Mouse (Mus musculus) neural tube, embryonic 11.5 days (tissue): Measurements from ENCODE around the gene Selenom. TPM values are rescaled to one million over a fixed set of nuclear protein-coding genes. Genes with fewer than 3 reads are reported as not detected.

Experiments
- ATAC-seq: fragments of 200-750 bp; cut with Nextera tagmentation; 2 replicates; pipeline ENCODE4 v1.8.0; 2017; ENCODE audit warnings: moderate number of reproducible peaks, mild to moderate bottlenecking, moderate TSS enrichment, moderate library complexity; ENCODE audit not compliant: insufficient read depth, low FRiP score, low TSS enrichment
- DNase-seq: peaks from one replicate; pipeline ENCODE4 v3.0.0-alpha.2; 2015; ENCODE audit warnings: low spot score
- H3K27ac ChIP-seq: fragments of 300-500 bp; sonication (generic); 2 replicates; pipeline ENCODE4 v1.5.1; 2014; ENCODE audit warnings: low read depth, mild to moderate bottlenecking, low read length
- H3K27me3 ChIP-seq: fragments of 300-500 bp; sonication (generic); 2 replicates; pipeline ENCODE4 v1.6.1; 2014; ENCODE audit warnings: mild to moderate bottlenecking, low read length, mixed read lengths; ENCODE audit not compliant: control insufficient read depth, insufficient read depth
- H3K36me3 ChIP-seq: fragments of 300-500 bp; sonication (generic); 2 replicates; pipeline ENCODE4 v1.6.1; 2014; ENCODE audit warnings: mild to moderate bottlenecking, low read length, moderate library complexity, mixed read lengths; ENCODE audit not compliant: control insufficient read depth, insufficient read depth
- H3K4me1 ChIP-seq: fragments of 300-500 bp; sonication (generic); 2 replicates; pipeline ENCODE4 v1.6.1; 2014; ENCODE audit warnings: low read length, mixed read lengths; ENCODE audit not compliant: control insufficient read depth, insufficient read depth
- H3K4me2 ChIP-seq: fragments of 300-500 bp; sonication (generic); 2 replicates; pipeline ENCODE4 v1.6.1; 2014; ENCODE audit warnings: low read depth, mild to moderate bottlenecking, moderate library complexity
- H3K4me3 ChIP-seq: fragments of 300-500 bp; sonication (generic); 2 replicates; pipeline ENCODE4 v1.5.1; 2014; ENCODE audit warnings: low read depth, low read length
- H3K9ac ChIP-seq: fragments of 300-500 bp; sonication (generic); 2 replicates; pipeline ENCODE4 v1.6.1; 2014; ENCODE audit warnings: mild to moderate bottlenecking, low read length
- H3K9me3 ChIP-seq: fragments of 300-500 bp; sonication (generic); 2 replicates; pipeline ENCODE4 v1.6.1; 2016; ENCODE audit warnings: low read length; ENCODE audit not compliant: control insufficient read depth
- WGBS: fragments of 180-500 bp; shearing (Covaris S2); extraction: QIAGEN DNeasy Blood & Tissue Kit; methylation state at CpG from one replicate; pipeline ENCODE4 v1.1.7; 2014; 5-methylcytosine and 5-hydroxymethylcytosine counted together
- polyA plus RNA-seq: library from polyadenylated mRNA; unstranded; fragments of >200 nt; fragmentation: Nextera tagmentation; extraction: Ambion mirVana; gene quantifications from 2 replicates; pipeline ENCODE4 v1.2.1, GENCODE M21; 2014

The Selenom gene
- polyA plus RNA-seq, 1 experiment from 2014 or later: 57.7 TPM

GRCm38 (mm10) chr11:3517846-3518732, 3.6 kb downstream of the Selenom start:
- 63% methylated on average over 13 of the region's 13 CpGs for WGBS
- ATAC-seq: no peak

DNA sequence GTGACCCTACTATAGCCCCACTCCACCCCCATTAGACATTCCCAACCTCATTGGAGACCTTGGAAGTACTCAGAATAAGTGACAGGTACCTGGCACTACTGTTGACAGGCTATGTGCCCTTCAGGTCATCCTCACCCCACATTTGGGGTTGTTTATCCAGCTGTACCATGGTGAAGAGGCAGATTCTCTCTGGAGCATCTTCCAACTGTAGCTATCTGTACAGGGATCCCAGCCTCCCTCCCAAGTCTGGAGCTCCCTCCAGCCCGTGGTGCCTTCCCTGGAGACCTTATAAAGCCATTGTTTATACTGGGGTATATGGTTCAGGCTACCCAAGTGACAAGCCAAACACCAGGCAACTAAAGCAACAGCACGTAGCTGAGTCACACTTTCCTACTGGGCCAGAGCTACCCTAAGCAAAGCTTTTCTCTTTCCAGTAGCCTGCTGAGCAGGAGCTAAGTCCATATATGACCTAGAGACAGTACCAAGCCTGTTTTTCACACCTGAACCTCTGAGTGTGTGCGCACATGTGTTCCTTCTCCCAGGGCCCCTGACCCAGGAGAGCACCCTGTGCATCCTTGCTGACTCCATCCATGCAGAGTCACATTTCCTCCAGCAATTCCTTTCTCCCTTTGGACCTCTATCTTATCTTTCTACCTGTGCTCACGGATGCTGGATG, 4.7 kb downstream of the Selenom start:
- peaks cover 4% of the 10 kb centered on the region for H3K4me1 ChIP-seq
- H3K9me3 ChIP-seq: no peaks in the 10 kb centered on the region
- H3K4me2 ChIP-seq: no peak overlapping the region
- DNase-seq: no peak
- no peak overlapping the region for H3K4me3 ChIP-seq
- peaks cover 3% of the 10 kb centered on the region; the same call in 1 of the 2 replicates for H3K36me3 ChIP-seq
- WGBS: 71% methylated on average over 4 of the region's 4 CpGs
- ATAC-seq: no peak
- H3K27me3 ChIP-seq: peaks cover 15% of the 10 kb centered on the region
- no peak overlapping the region for H3K27ac ChIP-seq
- H3K9ac ChIP-seq: no peak overlapping the region

More at GRCm38 (mm10) chr11:3517846-3518732, 3.6 kb downstream of the Selenom start:
- Histone ChIP-seq H3K4me1 (peaks cover 6% of the 10 kb centered on the region), H3K4me2 (peak overlapping the region; percentile 47), H3K9ac (no peak overlapping the region), H3K27ac (no peak overlapping the region), H3K27me3 (peaks cover 15% of the 10 kb centered on the region), H3K4me3 (peak overlapping the region; percentile 19), H3K36me3 (peaks cover 3% of the 10 kb centered on the region; the same call in 1 of the 2 replicates), H3K9me3 (no peaks in the 10 kb centered on the region)
- DNase-seq: no peak

GRCm38 (mm10) chr11:3519756-3520398, 5.4 kb downstream of the Selenom start:
- Histone ChIP-seq H3K4me2 (no peak overlapping the region), H3K36me3 (peaks cover 3% of the 10 kb centered on the region; the same call in 1 of the 2 replicates), H3K9me3 (no peaks in the 10 kb centered on the region), H3K4me3 (no peak overlapping the region), H3K4me1 (peaks cover 3% of the 10 kb centered on the region), H3K9ac (no peak overlapping the region), H3K27ac (no peak overlapping the region), H3K27me3 (peaks cover 15% of the 10 kb centered on the region)
- ATAC-seq (no peak), DNase-seq (no peak)
- 83% methylated on average over 11 of the region's 11 CpGs for WGBS

DNA sequence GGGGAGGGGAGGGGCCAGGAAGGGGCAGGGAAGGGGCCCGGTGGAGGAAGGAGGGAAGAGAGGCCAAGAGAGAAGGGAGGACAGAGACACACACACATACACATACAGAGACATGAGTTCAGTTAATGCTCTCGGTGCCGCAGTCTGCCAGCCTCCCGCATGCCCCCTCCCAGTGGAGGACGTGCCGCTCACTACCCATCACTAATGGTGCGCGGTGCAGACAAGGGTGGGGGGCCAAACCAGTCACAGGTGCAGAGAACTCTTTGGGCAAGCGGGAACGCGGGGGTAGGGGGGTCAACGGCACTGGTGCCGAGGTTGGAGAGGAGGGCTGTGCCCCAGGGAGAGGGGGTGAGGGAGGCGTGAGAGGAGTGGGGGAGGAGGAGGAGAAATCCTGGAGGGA, 6.4 kb downstream of the Selenom start:
- H3K27me3 ChIP-seq: peaks cover 9% of the 10 kb centered on the region
- no peaks in the 10 kb centered on the region for H3K9me3 ChIP-seq
- H3K4me1 ChIP-seq: peaks cover 3% of the 10 kb centered on the region
- H3K9ac ChIP-seq: no peak overlapping the region
- no peak overlapping the region for H3K27ac ChIP-seq
- no peak for ATAC-seq
- no peak overlapping the region for H3K4me3 ChIP-seq
- peaks cover 4% of the 10 kb centered on the region; the same call in 1 of the 2 replicates for H3K36me3 ChIP-seq
- WGBS: 80% methylated on average over 14 of the region's 14 CpGs
- H3K4me2 ChIP-seq: no peak overlapping the region
- DNase-seq: no peak

DNA sequence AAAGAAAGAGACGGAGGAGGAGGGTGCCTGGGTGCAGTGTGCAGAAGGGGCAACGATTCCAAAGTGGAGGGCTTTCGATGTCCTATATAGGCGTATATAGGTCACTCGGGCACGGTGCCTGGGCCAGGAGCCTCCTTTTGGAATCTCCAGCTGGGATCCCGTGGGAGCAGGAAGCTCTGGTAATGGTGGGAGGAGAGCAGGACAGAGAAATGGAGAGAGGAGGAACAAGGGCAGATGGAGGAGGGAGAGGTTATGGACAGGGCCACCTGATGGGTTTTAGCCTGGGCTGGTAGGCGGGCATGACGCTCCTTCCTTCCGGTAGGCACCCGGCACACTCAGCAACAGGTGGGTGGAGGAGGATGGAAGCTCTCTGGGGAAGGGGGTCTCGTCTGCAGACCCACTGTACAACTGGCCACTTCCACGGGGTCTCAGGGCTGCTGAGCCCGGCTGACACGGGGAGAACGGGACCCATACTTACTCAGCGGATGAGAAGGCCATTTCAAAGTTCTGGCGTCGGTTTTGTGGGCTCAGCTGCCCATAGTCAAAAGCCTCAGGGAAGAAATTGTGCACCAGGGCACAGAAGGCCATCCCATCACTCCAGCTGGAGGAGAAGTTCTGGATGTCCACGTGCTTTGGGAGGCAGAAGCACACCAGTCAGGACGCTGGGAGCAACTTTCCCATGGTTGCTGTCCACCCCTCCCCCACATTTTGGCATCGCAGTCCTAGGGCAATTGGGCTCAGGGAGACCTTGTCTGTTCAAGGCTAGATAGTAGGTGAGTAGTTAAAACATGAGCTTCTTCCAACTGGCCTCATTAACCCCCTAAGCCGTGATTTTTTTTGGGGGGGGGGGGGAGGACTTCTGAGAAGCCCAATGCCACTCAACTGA, 7.1 kb downstream of the Selenom start:
- no peak overlapping the region for H3K27ac ChIP-seq
- no peak overlapping the region for H3K9ac ChIP-seq
- H3K27me3 ChIP-seq: peaks cover 5% of the 10 kb centered on the region; the same call in 1 of the 2 replicates
- no peak overlapping the region for H3K4me3 ChIP-seq
- no peak overlapping the region for H3K4me2 ChIP-seq
- peaks cover 6% of the 10 kb centered on the region; the same call in 1 of the 2 replicates for H3K36me3 ChIP-seq
- DNase-seq (no peak), ATAC-seq (no peak)
- no peaks in the 10 kb centered on the region for H3K9me3 ChIP-seq
- 89% methylated on average over 23 of the region's 23 CpGs for WGBS
- H3K4me1 ChIP-seq: peaks cover 3% of the 10 kb centered on the region

DNA sequence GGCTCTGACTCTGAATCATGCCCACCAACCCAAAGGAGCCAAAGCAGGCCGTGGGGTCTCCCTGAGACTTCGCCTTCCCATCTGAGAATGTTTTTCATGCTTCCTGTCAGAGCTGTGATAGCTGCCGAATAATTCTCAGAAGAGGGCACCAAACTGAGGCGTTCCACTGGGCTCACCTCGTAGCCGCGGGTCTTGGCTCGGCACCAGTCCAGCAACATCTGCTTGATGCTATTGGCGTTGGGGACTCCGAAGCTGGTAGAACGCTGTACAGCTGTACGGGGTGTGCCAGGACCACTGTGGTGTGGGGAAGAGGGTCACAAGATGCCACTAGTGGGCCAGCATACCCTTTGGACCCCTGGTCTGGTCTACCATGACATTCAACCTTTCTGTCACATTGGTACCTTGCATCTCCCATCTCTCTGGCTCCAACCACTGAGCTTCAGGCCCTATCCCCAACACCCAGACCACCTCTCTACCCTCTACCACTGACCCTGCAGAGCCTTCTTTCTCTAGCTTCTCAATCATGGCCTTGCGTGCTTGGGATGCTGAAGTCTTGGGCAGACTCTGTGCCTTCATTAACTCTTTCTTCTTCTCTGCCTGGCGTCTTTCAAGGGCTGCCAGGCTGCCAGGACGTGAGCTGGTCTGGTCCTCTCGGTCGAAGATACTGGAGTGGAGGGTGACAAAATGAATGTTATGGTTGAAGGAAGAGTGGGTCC, 8.0 kb downstream of the Selenom start:
- no peak overlapping the region for H3K4me3 ChIP-seq
- 96% methylated on average over 17 of the region's 17 CpGs for WGBS

GRCm38 (mm10) chr11:3523840-3524582, 9.5 kb downstream of the Selenom start:
- Histone ChIP-seq H3K4me3 (no peak overlapping the region), H3K27ac (no peak overlapping the region), H3K9ac (no peak overlapping the region), H3K27me3 (no peaks in the 10 kb centered on the region), H3K36me3 (peaks cover 10% of the 10 kb centered on the region), H3K4me1 (no peaks in the 10 kb centered on the region), H3K9me3 (no peaks in the 10 kb centered on the region), H3K4me2 (no peak overlapping the region)
- ATAC-seq (no peak), DNase-seq (no peak)
- WGBS: 88% methylated on average over 7 of the region's 7 CpGs

More for the DNA sequence above, 8.0 kb downstream of the Selenom start:
- no peak for DNase-seq
- Histone ChIP-seq H3K9me3 (no peaks in the 10 kb centered on the region), H3K27ac (no peak overlapping the region), H3K27me3 (no peaks in the 10 kb centered on the region), H3K9ac (no peak overlapping the region), H3K4me2 (no peak overlapping the region), H3K36me3 (peaks cover 6% of the 10 kb centered on the region), H3K4me1 (peaks cover under 1% of the 10 kb centered on the region)
- ATAC-seq: no peak
